Mouse (Mus musculus) small intestine, adult 2 months (tissue): ENCODE data around the gene Sidt2.

Source experiments
- CTCF ChIP-seq: fragments of 200-500 bp; IDR thresholded peaks from 2 replicates; pipeline ENCODE4 v1.5.1; 2012; ENCODE audit warnings: low read depth, mild to moderate bottlenecking, control low read depth, inconsistent platforms, low read length, moderate library complexity, mixed read lengths; ENCODE audit not compliant: insufficient replicate concordance, insufficient read length; ENCODE audit errors: extremely low read depth
- POLR2A ChIP-seq: fragments of 200-500 bp; IDR thresholded peaks from 2 replicates; pipeline ENCODE4 v1.6.1; 2012; ENCODE audit warnings: low read depth, mild to moderate bottlenecking, control low read depth, inconsistent platforms, low read length, moderate library complexity

DNA sequence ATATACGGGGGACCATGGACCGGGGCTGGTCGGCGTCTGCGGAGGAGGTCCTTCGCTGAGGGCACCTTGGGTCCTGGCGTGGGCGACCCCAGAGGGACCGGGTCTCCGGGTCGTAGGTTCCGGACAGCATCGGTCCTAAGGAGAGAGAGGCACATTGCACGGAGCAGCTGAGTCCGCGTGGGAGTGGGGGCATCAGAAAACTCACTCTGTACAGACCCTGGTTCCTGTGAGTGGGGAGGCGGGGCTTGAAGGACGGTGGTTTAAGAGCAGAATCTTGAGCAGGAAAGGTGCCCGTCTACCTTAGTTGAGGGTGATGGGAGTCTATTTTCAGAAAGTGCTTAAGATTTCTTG lies 48.0 kb downstream of the Sidt2 start:
- TF ChIP-seq POLR2A = no peak
- TF ChIP-seq CTCF = no peak
